Mouse (Mus musculus): ENCODE results near the gene Fam160a1.

The Fam160a1 gene

GRCm38 (mm10) chr3:85634389-85635125, 182.5 kb downstream of the Fam160a1 start:
- no peak for DNase-seq (ENCODE audit: low spot score)

GRCm38 (mm10) chr3:85633733-85634132, 183.4 kb downstream of the Fam160a1 start:
- no peak for DNase-seq (ENCODE audit: low spot score)

DNA sequence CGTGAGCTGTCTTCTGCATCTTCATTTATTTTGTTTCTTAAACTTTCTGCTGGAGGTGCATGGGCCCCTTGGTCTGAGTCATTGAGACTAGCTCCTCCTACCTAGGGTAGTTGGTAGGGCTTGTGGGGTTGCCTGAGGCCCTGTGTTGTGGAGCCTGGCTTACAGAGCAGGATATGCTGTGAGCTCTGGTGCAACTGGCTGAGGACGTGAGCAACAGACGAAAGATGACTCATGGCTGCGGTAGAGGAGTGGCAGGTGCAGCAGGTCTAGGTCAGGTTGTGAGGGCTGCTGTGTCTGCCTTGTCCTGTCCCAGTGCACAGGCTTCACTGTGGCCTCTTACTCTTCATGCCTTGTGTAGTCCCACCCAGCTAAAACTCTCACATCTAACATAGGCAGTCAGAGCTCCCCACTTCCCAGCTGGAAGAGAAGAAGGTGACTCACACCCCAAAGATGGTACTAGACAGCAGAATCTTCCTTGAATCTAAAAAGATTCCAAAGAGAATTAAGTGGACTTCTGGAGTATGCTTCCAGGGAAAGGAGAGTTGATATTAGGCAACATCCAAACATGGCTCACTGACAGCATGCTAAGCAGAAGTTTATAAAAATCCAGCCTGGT, 187.1 kb downstream of the Fam160a1 start:
- no peak for DNase-seq (ENCODE audit: low spot score)

GRCm38 (mm10) chr3:85619751-85620150, 197.3 kb downstream of the Fam160a1 start:
- DNase-seq (ENCODE audit: low spot score), result no peak

GRCm38 (mm10) chr3:85619345-85619744, 197.7 kb downstream of the Fam160a1 start:
- no peak for DNase-seq (ENCODE audit: low spot score)

DNA sequence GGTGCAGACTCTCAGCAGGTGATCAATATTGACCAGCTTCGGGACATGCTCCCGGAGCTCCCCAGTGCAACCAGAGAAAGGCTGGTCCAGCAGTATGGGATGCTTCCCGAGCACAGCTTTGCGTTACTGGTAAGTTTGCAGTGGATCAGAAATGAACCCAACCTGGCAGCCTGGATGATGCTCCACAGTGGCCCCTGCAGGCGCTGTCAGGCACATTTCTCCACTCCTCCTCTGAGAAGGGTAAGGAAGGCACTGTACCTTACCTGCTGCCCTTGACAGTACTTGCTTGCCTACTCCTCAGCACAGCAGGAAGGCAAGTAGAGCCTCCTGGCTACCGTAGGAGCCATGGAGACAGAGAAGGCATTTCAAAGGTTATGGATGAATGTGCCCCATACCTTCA, 198.2 kb downstream of the Fam160a1 start:
- DNase-seq (ENCODE audit: low spot score), result no peak

DNA sequence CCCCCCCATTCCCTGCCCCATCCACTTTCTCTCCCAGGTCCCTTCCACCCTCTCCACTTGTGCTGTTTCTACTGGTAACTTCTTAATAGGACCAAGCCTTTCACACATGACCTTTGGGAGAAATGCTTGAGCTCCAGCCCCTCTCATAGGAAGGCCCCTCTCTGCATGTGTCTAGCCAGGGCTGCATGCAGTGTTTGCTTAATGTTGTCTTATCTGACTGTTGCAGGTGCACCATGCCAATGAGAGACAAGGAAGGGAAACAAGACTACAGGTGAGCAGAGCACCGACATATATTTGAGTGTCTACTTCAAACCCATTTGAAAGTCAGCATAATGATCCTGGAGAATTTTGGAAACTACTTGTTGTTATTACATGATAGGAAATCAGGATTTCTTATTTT, 200.7 kb downstream of the Fam160a1 start:
- DNase-seq (ENCODE audit: low spot score), result no peak
